8 mouse cellular contexts compared by ENCODE assay signal in genomic region chr11:22991218-22991835, GRCm38 (mm10). TPM values are rescaled to one million over a fixed set of nuclear protein-coding genes. Genes with fewer than 3 reads are reported as not detected.
DNase-seq lines count a peak whose midpoint lies in the region; ATAC-seq and TF ChIP-seq lines count a peak whose summit lies in the region.

No protein-coding gene starts in this region.

- peaks cover 12% of the 10 kb centered on the region; the same call in 1 of the 2 replicates for H3K4me1 ChIP-seq in lung, postnatal 0 days (ENCODE audit: insufficient read depth, low read depth, low read length)
- H3K4me1 ChIP-seq in embryonic facial prominence, embryonic 12.5 days, result peaks cover 11% of the 10 kb centered on the region
- H3K4me1 ChIP-seq in intestine, postnatal 0 days (replicated peaks; ENCODE audit: control insufficient read depth, insufficient read depth, low read length), result no peaks in the 10 kb centered on the region
- peaks cover 2% of the 10 kb centered on the region; the same call in 1 of the 2 replicates for H3K4me1 ChIP-seq in olfactory bulb, adult 2 months (ENCODE audit: control insufficient read depth, insufficient read depth, low read length)

- H3K4me2 ChIP-seq in lung, postnatal 0 days (replicated peaks; ENCODE audit: low read depth, low read length), result peak overlapping the region; percentile 73
- peak overlapping the region; percentile 97 for H3K4me2 ChIP-seq in embryonic facial prominence, embryonic 12.5 days (replicated peaks)
- H3K4me2 ChIP-seq in intestine, postnatal 0 days (replicated peaks; ENCODE audit: low read depth), result peak overlapping the region; percentile 63

- H3K27ac ChIP-seq in lung, postnatal 0 days (ENCODE audit: low read length), result peak overlapping the region; percentile 91; the same call in 1 of the 2 replicates
- no peak overlapping the region for H3K27ac ChIP-seq in embryonic facial prominence, embryonic 12.5 days
- peak overlapping the region; percentile 82; the same call in 1 of the 2 replicates for H3K27ac ChIP-seq in intestine, postnatal 0 days (ENCODE audit: low read depth, low read length)
- H3K27ac ChIP-seq in olfactory bulb, adult 2 months (ENCODE audit: insufficient read depth, low read depth, low read length), result no peak overlapping the region

- peaks cover 13% of the 10 kb centered on the region; the same call in 1 of the 2 replicates for H3K36me3 ChIP-seq in lung, postnatal 0 days (ENCODE audit: insufficient read depth, low read length)
- peaks cover 22% of the 10 kb centered on the region for H3K36me3 ChIP-seq in embryonic facial prominence, embryonic 12.5 days
- peaks cover 25% of the 10 kb centered on the region for H3K36me3 ChIP-seq in intestine, postnatal 0 days (ENCODE audit: control insufficient read depth, insufficient read depth)

- H3K4me3 ChIP-seq in lung, postnatal 0 days (ENCODE audit: low read depth, low read length), result peak overlapping the region; percentile 73
- peak overlapping the region; percentile 95 for H3K4me3 ChIP-seq in embryonic facial prominence, embryonic 12.5 days
- peak overlapping the region; percentile 50 for H3K4me3 ChIP-seq in intestine, postnatal 0 days (ENCODE audit: low read depth, low read length)
- H3K4me3 ChIP-seq in olfactory bulb, adult 2 months (ENCODE audit: insufficient read depth, low read depth, low read length), result peak overlapping the region; percentile 28; the same call in 1 of the 2 replicates

- H3K27me3 ChIP-seq in lung, postnatal 0 days (replicated peaks; ENCODE audit: insufficient read depth, low read length), result no peaks in the 10 kb centered on the region
- H3K27me3 ChIP-seq in embryonic facial prominence, embryonic 12.5 days, result no peaks in the 10 kb centered on the region
- no peaks in the 10 kb centered on the region for H3K27me3 ChIP-seq in intestine, postnatal 0 days (replicated peaks; ENCODE audit: control insufficient read depth, insufficient read depth, low read length)

- no peak for TF ChIP-seq POLR2A in olfactory bulb, adult 2 months (IDR thresholded peaks at IDR 0.05; ENCODE audit: insufficient read depth, low read depth, low read length)

- 5% methylated on average over 14 of the region's 14 CpGs for WGBS in lung, postnatal 0 days
- WGBS in embryonic facial prominence, embryonic 12.5 days, result 10% methylated on average over 14 of the region's 14 CpGs
- WGBS in intestine, postnatal 0 days, result 5% methylated on average over 14 of the region's 14 CpGs
- 11% methylated on average over 14 of the region's 14 CpGs for WGBS in olfactory bulb, adult 2 months

- TF ChIP-seq EP300 in lung, postnatal 0 days (IDR thresholded peaks at IDR 0.05), result no peak

- DNase-seq in lung, postnatal 0 days (ENCODE audit: low spot score), result peak; percentile 23
- DNase-seq in lung, postnatal 25 days (ENCODE audit: low spot score), result no peak
- DNase-seq in adrenal gland, postnatal 14 days, result no peak
- no peak for DNase-seq in layer of hippocampus, postnatal 25 days (ENCODE audit: extremely low spot score in 1 of 2, low spot score in 1 of 2)

- H3K9ac ChIP-seq in lung, postnatal 0 days (replicated peaks; ENCODE audit: low read depth), result peak overlapping the region; percentile 73
- peak overlapping the region; percentile 84 for H3K9ac ChIP-seq in embryonic facial prominence, embryonic 12.5 days
- H3K9ac ChIP-seq in intestine, postnatal 0 days (ENCODE audit: low read depth, low read length), result peak overlapping the region; percentile 58

- no peaks in the 10 kb centered on the region for H3K9me3 ChIP-seq in lung, postnatal 0 days (ENCODE audit: low read length)
- H3K9me3 ChIP-seq in embryonic facial prominence, embryonic 12.5 days, result no peaks in the 10 kb centered on the region
- H3K9me3 ChIP-seq in intestine, postnatal 0 days (ENCODE audit: control insufficient read depth), result no peaks in the 10 kb centered on the region

- ATAC-seq in lung, postnatal 0 days, result no peak
- no peak for ATAC-seq in embryonic facial prominence, embryonic 12.5 days (ENCODE audit: insufficient number of reproducible peaks, insufficient read depth, low FRiP score, low TSS enrichment)
- no peak for ATAC-seq in intestine, postnatal 0 days
- no peak for ATAC-seq in frontal cortex, adult (ENCODE audit: low TSS enrichment)

- no peak for TF ChIP-seq CTCF in lung, postnatal 0 days (IDR thresholded peaks at IDR 0.05)
- TF ChIP-seq CTCF in intestine, postnatal 0 days (IDR thresholded peaks at IDR 0.05; ENCODE audit: low read depth), result no peak
- TF ChIP-seq CTCF in olfactory bulb, adult 2 months (IDR thresholded peaks at IDR 0.05; ENCODE audit: insufficient read depth, low read depth, low read length), result no peak

RNA-seq across cellular contexts. Expression of gene Cct4, which starts 1.0 kb away (rescaled TPM):
- 140 and 149 TPM in 2 replicates for polyA plus RNA-seq in lung, postnatal 0 days (2015; fragmentation: Nextera tagmentation; extraction: Ambion mirVana)
- polyA plus RNA-seq in embryonic facial prominence, embryonic 12.5 days (2016; fragmentation: Nextera tagmentation; extraction: Ambion mirVana), result 328 and 333 TPM in 2 replicates
- polyA plus RNA-seq in intestine, postnatal 0 days (2015; fragmentation: Nextera tagmentation; extraction: Ambion mirVana), result 95.3 and 101 TPM in 2 replicates
- polyA plus RNA-seq in olfactory bulb, adult 2 months (2012; ENCODE audit: insufficient read depth, insufficient read length, low replicate concordance, missing spikeins), result not detected in 2 replicates
- total RNA-seq in adrenal gland, postnatal 14 days (2021), result 210 and 212 TPM in 2 replicates
- total RNA-seq in layer of hippocampus, postnatal 25 days (2021), result 100 to 1,000 TPM in 1 of 2 experiments, 10 to 100 TPM in 1; 99.5 to 114 TPM

RNA-seq across cellular contexts. Expression of gene Commd1, which starts 9.1 kb away (rescaled TPM):
- polyA plus RNA-seq in lung, postnatal 0 days (2015; fragmentation: Nextera tagmentation; extraction: Ambion mirVana), result 217 and 233 TPM in 2 replicates
- 358 and 366 TPM in 2 replicates for polyA plus RNA-seq in embryonic facial prominence, embryonic 12.5 days (2016; fragmentation: Nextera tagmentation; extraction: Ambion mirVana)
- polyA plus RNA-seq in intestine, postnatal 0 days (2015; fragmentation: Nextera tagmentation; extraction: Ambion mirVana), result 286 and 294 TPM in 2 replicates
- not detected in 2 replicates for polyA plus RNA-seq in olfactory bulb, adult 2 months (2012; ENCODE audit: insufficient read depth, insufficient read length, low replicate concordance, missing spikeins)
- total RNA-seq in adrenal gland, postnatal 14 days (2021), result 102 and 105 TPM in 2 replicates
- total RNA-seq in layer of hippocampus, postnatal 25 days (2021), result 10 to 100 TPM; 50.9 to 62.2 TPM

RNA-seq across cellular contexts. Expression of gene Gm28048, which starts 9.4 kb away (rescaled TPM):
- polyA plus RNA-seq in lung, postnatal 0 days (2015; fragmentation: Nextera tagmentation; extraction: Ambion mirVana), result 26.1 and 26.6 TPM in 2 replicates
- 7.5 and 9.4 TPM in 2 replicates for polyA plus RNA-seq in embryonic facial prominence, embryonic 12.5 days (2016; fragmentation: Nextera tagmentation; extraction: Ambion mirVana)
- polyA plus RNA-seq in intestine, postnatal 0 days (2015; fragmentation: Nextera tagmentation; extraction: Ambion mirVana), result 15.8 and 20.3 TPM in 2 replicates
- polyA plus RNA-seq in olfactory bulb, adult 2 months (2012; ENCODE audit: insufficient read depth, insufficient read length, low replicate concordance, missing spikeins), result not detected in 2 replicates
- total RNA-seq in adrenal gland, postnatal 14 days (2021), result 27.5 and 33.1 TPM in 2 replicates
- 10 to 100 TPM in 1 of 2 experiments, 1 to 10 TPM in 1; 9.5 to 10.4 TPM for total RNA-seq in layer of hippocampus, postnatal 25 days (2021)

RNA-seq across cellular contexts. Expression of gene Fam161a, which starts 16.0 kb away (rescaled TPM):
- 21.2 and 27.9 TPM in 2 replicates for polyA plus RNA-seq in lung, postnatal 0 days (2015; fragmentation: Nextera tagmentation; extraction: Ambion mirVana)
- 4.7 and 5.5 TPM in 2 replicates for polyA plus RNA-seq in embryonic facial prominence, embryonic 12.5 days (2016; fragmentation: Nextera tagmentation; extraction: Ambion mirVana)
- 1.9 and 2.8 TPM in 2 replicates for polyA plus RNA-seq in intestine, postnatal 0 days (2015; fragmentation: Nextera tagmentation; extraction: Ambion mirVana)
- not detected in 2 replicates for polyA plus RNA-seq in olfactory bulb, adult 2 months (2012; ENCODE audit: insufficient read depth, insufficient read length, low replicate concordance, missing spikeins)
- total RNA-seq in adrenal gland, postnatal 14 days (2021), result 40.7 and 45.5 TPM in 2 replicates
- 1 to 10 TPM; 4.2 to 6.3 TPM for total RNA-seq in layer of hippocampus, postnatal 25 days (2021)

RNA-seq across cellular contexts. Expression of gene Zrsr1, which starts 19.5 kb away (rescaled TPM):
- 3.8 and 4.5 TPM in 2 replicates for polyA plus RNA-seq in lung, postnatal 0 days (2015; fragmentation: Nextera tagmentation; extraction: Ambion mirVana)
- 3.6 and 4.7 TPM in 2 replicates for polyA plus RNA-seq in embryonic facial prominence, embryonic 12.5 days (2016; fragmentation: Nextera tagmentation; extraction: Ambion mirVana)
- polyA plus RNA-seq in intestine, postnatal 0 days (2015; fragmentation: Nextera tagmentation; extraction: Ambion mirVana), result 2.0 and 2.3 TPM in 2 replicates
- polyA plus RNA-seq in olfactory bulb, adult 2 months (2012; ENCODE audit: insufficient read depth, insufficient read length, low replicate concordance, missing spikeins), result not detected in 2 replicates
- 25.6 and 28.3 TPM in 2 replicates for total RNA-seq in adrenal gland, postnatal 14 days (2021)
- 10 to 100 TPM; 56.5 to 61.7 TPM for total RNA-seq in layer of hippocampus, postnatal 25 days (2021)

Comparison
In these comparisons a context has a peak if more than half of its experiments do, and no peak if none do; other contexts are left out.
1. H3K27ac ChIP-seq: peak in lung, postnatal 0 days (single experiment) and intestine, postnatal 0 days (single experiment); none in embryonic facial prominence, embryonic 12.5 days (single experiment) and olfactory bulb, adult 2 months (single experiment).
2. H3K4me3 ChIP-seq: peak in every context shown above with its lines; median percentile 95 in embryonic facial prominence, embryonic 12.5 days; 73 in lung, postnatal 0 days; 50 in intestine, postnatal 0 days; 28 in olfactory bulb, adult 2 months.
3. RNA of gene Commd1, which starts 9.1 kb away (polyA plus RNA-seq): 358 to 366 TPM in embryonic facial prominence, embryonic 12.5 days, 286 to 294 TPM in intestine, postnatal 0 days and 217 to 233 TPM in lung, postnatal 0 days; not detected in olfactory bulb, adult 2 months; every median in the first group is over 100 times any median in the second.
4. Peak in every context shown above with its lines, with median percentiles within 50 percentile points of each other: H3K4me2 ChIP-seq and H3K9ac ChIP-seq.